In the genomic region with DNA sequence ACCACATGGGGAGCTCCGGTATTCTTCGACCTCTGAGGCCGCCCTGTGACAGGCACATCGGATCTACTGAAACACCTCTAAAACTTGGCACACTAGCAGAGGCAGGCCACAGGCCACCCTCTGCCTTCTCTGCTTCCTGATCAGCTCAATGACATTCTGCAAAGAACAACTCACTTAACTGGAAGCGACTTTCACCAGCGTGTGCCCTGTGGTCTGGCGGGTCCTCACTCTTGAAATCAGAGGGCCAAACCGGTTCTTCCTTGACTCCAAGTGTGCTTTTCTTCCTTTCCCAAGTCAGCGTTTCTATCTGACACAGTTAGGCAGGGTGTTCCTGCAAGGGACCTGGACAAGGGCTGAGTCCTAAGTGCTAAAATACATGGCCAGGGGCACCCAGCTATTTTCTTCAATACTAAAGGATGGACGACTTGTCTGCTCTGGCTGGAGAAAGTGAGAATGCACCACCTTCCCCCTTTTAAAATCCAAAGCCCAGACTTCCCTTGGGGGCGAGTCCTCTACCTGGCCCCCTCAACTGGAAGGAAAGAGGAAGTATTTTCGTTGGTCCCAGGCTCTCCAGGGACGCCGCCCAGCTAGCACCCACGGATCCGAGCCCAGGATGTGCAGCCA, we compare ENCODE assay signal across 7 mouse cellular contexts. TPM values are rescaled to one million over a fixed set of nuclear protein-coding genes. Genes with fewer than 3 reads are reported as not detected.
DNase-seq lines count a peak whose midpoint lies in the region; ATAC-seq and TF ChIP-seq lines count a peak whose summit lies in the region.

No protein-coding gene starts in this region.

- no peaks in the 10 kb centered on the region for H3K4me1 ChIP-seq in lung, embryonic 14.5 days (ENCODE audit: insufficient read depth)
- H3K4me1 ChIP-seq in embryonic facial prominence, embryonic 15.5 days: peaks cover 18% of the 10 kb centered on the region
- no peaks in the 10 kb centered on the region; the same call in 1 of the 2 replicates for H3K4me1 ChIP-seq in intestine, embryonic 14.5 days (replicated peaks; ENCODE audit: control insufficient read depth, insufficient read depth, low read length)

- H3K27ac ChIP-seq in lung, embryonic 14.5 days (ENCODE audit: low read depth): no peak overlapping the region
- H3K27ac ChIP-seq in embryonic facial prominence, embryonic 15.5 days (replicated peaks): no peak overlapping the region
- no peak overlapping the region for H3K27ac ChIP-seq in intestine, embryonic 14.5 days (ENCODE audit: low read depth)

- intact Hi-C loops in gastrocnemius, postnatal 36 days (cut with DNase I): no loop called here

- TF ChIP-seq CTCF in lung, embryonic 14.5 days (IDR thresholded peaks at IDR 0.05; ENCODE audit: low read depth): no peak

- H3K36me3 ChIP-seq in lung, embryonic 14.5 days (ENCODE audit: insufficient read depth): no peaks in the 10 kb centered on the region
- H3K36me3 ChIP-seq in embryonic facial prominence, embryonic 15.5 days: no peaks in the 10 kb centered on the region
- H3K36me3 ChIP-seq in intestine, embryonic 14.5 days (ENCODE audit: control insufficient read depth, insufficient read depth, low read length): no peaks in the 10 kb centered on the region

- H3K27me3 ChIP-seq in lung, embryonic 14.5 days (ENCODE audit: insufficient read depth, low read length): peaks cover 25% of the 10 kb centered on the region; the same call in 1 of the 2 replicates
- 0 out of 2 replicates have a peak, but pooled peaks cover 12% of the 10 kb centered on the region for H3K27me3 ChIP-seq in embryonic facial prominence, embryonic 15.5 days
- H3K27me3 ChIP-seq in intestine, embryonic 14.5 days (replicated peaks; ENCODE audit: control insufficient read depth, insufficient read depth, low read length): peaks cover 17% of the 10 kb centered on the region

- H3K9me3 ChIP-seq in lung, embryonic 14.5 days (ENCODE audit: low read depth, low read length): no peaks in the 10 kb centered on the region
- no peaks in the 10 kb centered on the region; the same call in 1 of the 2 replicates for H3K9me3 ChIP-seq in embryonic facial prominence, embryonic 15.5 days (replicated peaks)
- no peaks in the 10 kb centered on the region for H3K9me3 ChIP-seq in intestine, embryonic 14.5 days (ENCODE audit: control insufficient read depth, low read length)

- peak overlapping the region; percentile 90 for H3K4me2 ChIP-seq in lung, embryonic 14.5 days
- H3K4me2 ChIP-seq in embryonic facial prominence, embryonic 15.5 days (replicated peaks): peak overlapping the region; percentile 96
- H3K4me2 ChIP-seq in intestine, embryonic 14.5 days (ENCODE audit: low read length): peak overlapping the region; percentile 66

- peak; percentile 48 for ATAC-seq in lung, embryonic 14.5 days (ENCODE audit: insufficient read depth)
- ATAC-seq in embryonic facial prominence, embryonic 15.5 days (ENCODE audit: insufficient number of reproducible peaks, low FRiP score, low TSS enrichment, low read depth): no peak
- no peak; the same call in 1 of the 2 replicates for ATAC-seq in intestine, embryonic 14.5 days (replicated peaks; ENCODE audit: low FRiP score, low TSS enrichment, low read depth)
- peak; percentile 21; the same call in 1 of the 2 replicates for ATAC-seq in megakaryocyte progenitor cell, adult 5-6 weeks (replicated peaks; ENCODE audit: poor library complexity)

- H3K4me3 ChIP-seq in lung, embryonic 14.5 days (ENCODE audit: low read depth, low read length): peak overlapping the region; percentile 70
- peak overlapping the region; percentile 77 for H3K4me3 ChIP-seq in embryonic facial prominence, embryonic 15.5 days (replicated peaks)
- H3K4me3 ChIP-seq in intestine, embryonic 14.5 days (ENCODE audit: low read depth, low read length): peak overlapping the region; percentile 70

- 9% methylated on average over 16 of the region's 16 CpGs for WGBS in lung, embryonic 14.5 days
- WGBS in embryonic facial prominence, embryonic 15.5 days: 13% methylated on average over 16 of the region's 16 CpGs
- WGBS in intestine, embryonic 14.5 days: 15% methylated on average over 16 of the region's 16 CpGs

- H3K9ac ChIP-seq in lung, embryonic 14.5 days: peak overlapping the region; percentile 65
- peak overlapping the region; percentile 45; the same call in 1 of the 2 replicates for H3K9ac ChIP-seq in embryonic facial prominence, embryonic 15.5 days
- H3K9ac ChIP-seq in intestine, embryonic 14.5 days (ENCODE audit: low read length): peak overlapping the region; percentile 44

- no peak for DNase-seq in lung, embryonic 14.5 days
- DNase-seq in lung, postnatal 10 days: no peak
- DNase-seq in intestine, embryonic 14.5 days (ENCODE audit: low spot score): peak; percentile 51
- DNase-seq in right cerebral cortex, postnatal 4 days: no peak
- DNase-seq in gastrocnemius, postnatal 36 days: no peak

RNA-seq across cellular contexts. Expression of gene Retreg1, which starts 0.4 kb away (rescaled TPM):
- 5.0 and 6.0 TPM in 2 replicates for polyA plus RNA-seq in lung, embryonic 14.5 days (2014; fragmentation: Nextera tagmentation; extraction: Ambion mirVana)
- polyA plus RNA-seq in embryonic facial prominence, embryonic 15.5 days (2015; fragmentation: Nextera tagmentation; extraction: Ambion mirVana): 11.0 and 14.6 TPM in 2 replicates
- polyA plus RNA-seq in intestine, embryonic 14.5 days (2014; fragmentation: Nextera tagmentation; extraction: Ambion mirVana): 8.0 and 8.5 TPM in 2 replicates
- total RNA-seq in megakaryocyte progenitor cell, adult 5-6 weeks (2015): 34.5 and 37.8 TPM in 2 replicates
- total RNA-seq in megakaryocyte progenitor cell, adult 5-6 weeks (2017): 40.9 and 44.1 TPM in 2 replicates
- total RNA-seq in gastrocnemius, postnatal 36 days (2021): 100 to 1,000 TPM; 128 to 214 TPM

Comparison
In these comparisons a context has a peak if more than half of its experiments do, and no peak if none do; other contexts are left out.
1. ATAC-seq: peak in lung, embryonic 14.5 days (single experiment) and megakaryocyte progenitor cell, adult 5-6 weeks (single experiment); none in embryonic facial prominence, embryonic 15.5 days (single experiment) and intestine, embryonic 14.5 days (single experiment).
2. Peak in every context shown above with its lines, with median percentiles within 50 percentile points of each other: H3K4me2 ChIP-seq, H3K4me3 ChIP-seq and H3K9ac ChIP-seq.